ENCODE assay signal across 8 mouse cellular contexts in the genomic region with DNA sequence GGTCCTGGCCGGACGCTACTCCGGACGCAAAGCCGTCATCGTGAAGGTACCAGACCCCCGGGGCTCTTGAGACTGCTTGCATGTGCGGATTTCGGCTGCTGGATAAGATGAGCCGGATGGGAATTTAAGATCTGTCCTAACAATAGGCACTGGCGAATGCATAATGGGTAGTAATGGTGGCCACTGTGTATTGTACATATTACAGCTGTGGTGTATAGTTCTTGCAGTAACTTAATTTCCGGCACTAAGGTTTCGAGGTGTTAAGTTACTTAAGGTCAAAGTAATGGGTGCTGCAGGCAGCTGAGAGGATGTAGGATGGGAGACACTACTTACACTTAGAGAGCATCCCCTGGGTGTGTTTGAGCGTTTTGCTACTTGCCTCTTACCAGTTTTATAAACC. TPM values are rescaled to one million over a fixed set of nuclear protein-coding genes. Genes with fewer than 3 reads are reported as not detected.
DNase-seq lines count a peak whose midpoint lies in the region; ATAC-seq and TF ChIP-seq lines count a peak whose summit lies in the region.

No protein-coding gene starts in this region.

- H3K4me3 ChIP-seq in heart, embryonic 14.5 days (ENCODE audit: control insufficient read depth in 1 of 2, insufficient read depth in 1 of 2, low read depth in 1 of 2, low read length in 2 of 2) = peak overlapping the region; percentile 73 to 90
- peak overlapping the region; percentile 99 for H3K4me3 ChIP-seq in E14TG2a.4 (replicated peaks; ENCODE audit: low read length)
- H3K4me3 ChIP-seq in forebrain, embryonic 16.5 days (replicated peaks; ENCODE audit: low read length) = peak overlapping the region; percentile 88

- no peak for DNase-seq in heart, postnatal 10 days
- DNase-seq in cerebellum, adult 9-11 months = no peak
- DNase-seq in urinary bladder, postnatal 25 days (ENCODE audit: low spot score) = no peak

- no peaks in the 10 kb centered on the region for H3K27me3 ChIP-seq in heart, embryonic 14.5 days (ENCODE audit: control insufficient read depth, insufficient read depth, low read length)
- no peaks in the 10 kb centered on the region for H3K27me3 ChIP-seq in E14TG2a.4 (ENCODE audit: insufficient read depth, low read length)
- no peaks in the 10 kb centered on the region for H3K27me3 ChIP-seq in forebrain, embryonic 16.5 days (replicated peaks; ENCODE audit: control insufficient read depth, insufficient read depth, low read length)

- no peak for ATAC-seq in heart, embryonic 14.5 days (ENCODE audit: insufficient number of reproducible peaks, insufficient read depth, low FRiP score, low read depth)
- no peak for ATAC-seq in forebrain, embryonic 16.5 days
- ATAC-seq in megakaryocyte-erythroid progenitor cell, adult 5-6 weeks (replicated peaks; ENCODE audit: low FRiP score, low TSS enrichment, poor library complexity, severe bottlenecking) = 0 out of 2 replicates have a peak, but pooled peaks have one; percentile 1
- no peak for ATAC-seq in frontal cortex, adult (ENCODE audit: low TSS enrichment)

- 0% methylated on average over 14 of the region's 14 CpGs for WGBS in heart, embryonic 14.5 days
- under 1% methylated on average over 14 of the region's 14 CpGs for WGBS in forebrain, embryonic 16.5 days

- intact Hi-C loops in heart, postnatal 10 days (cut with DNase I) = no loop called here

- peaks cover 2 to 10% of the 10 kb centered on the region in 2 experiments; a peak in 2 of 4 replicates for H3K4me1 ChIP-seq in heart, embryonic 14.5 days (ENCODE audit: control insufficient read depth in 2 of 2, insufficient read depth in 2 of 2, low read length in 2 of 2)
- peaks cover 32% of the 10 kb centered on the region for H3K4me1 ChIP-seq in E14TG2a.4 (replicated peaks; ENCODE audit: low read depth, low read length)
- peaks cover 12% of the 10 kb centered on the region for H3K4me1 ChIP-seq in forebrain, embryonic 16.5 days (replicated peaks; ENCODE audit: control insufficient read depth, insufficient read depth, low read length)

- no peaks in the 10 kb centered on the region for H3K9me3 ChIP-seq in heart, embryonic 14.5 days (ENCODE audit: control insufficient read depth, low read length)
- H3K9me3 ChIP-seq in E14TG2a.4 (ENCODE audit: low read length) = no peaks in the 10 kb centered on the region
- H3K9me3 ChIP-seq in forebrain, embryonic 16.5 days (ENCODE audit: control insufficient read depth, low read length) = no peaks in the 10 kb centered on the region

- peak overlapping the region; percentile 96 for H3K4me2 ChIP-seq in heart, embryonic 14.5 days (ENCODE audit: low read length)
- H3K4me2 ChIP-seq in forebrain, embryonic 16.5 days (ENCODE audit: low read length) = peak overlapping the region; percentile 98

- H3K9ac ChIP-seq in heart, embryonic 14.5 days (ENCODE audit: low read length) = peak overlapping the region; percentile 96
- H3K9ac ChIP-seq in forebrain, embryonic 16.5 days (replicated peaks; ENCODE audit: low read depth, low read length) = peak overlapping the region; percentile 92

- TF ChIP-seq CTCF in E14TG2a.4 (conservative IDR thresholded peaks at IDR 0.05; ENCODE audit: low read length) = no peak

- H3K27ac ChIP-seq in heart, embryonic 14.5 days (replicated peaks in 1 of 2; ENCODE audit: control insufficient read depth in 1 of 2, insufficient read depth in 1 of 2, low read depth in 2 of 2, low read length in 2 of 2) = peak overlapping the region; percentile 81 to 86
- peak overlapping the region; percentile 79 for H3K27ac ChIP-seq in forebrain, embryonic 16.5 days (ENCODE audit: low read length)

- H3K36me3 ChIP-seq in heart, embryonic 14.5 days (ENCODE audit: control insufficient read depth, insufficient read depth, low read length) = peaks cover 32% of the 10 kb centered on the region
- peaks cover 37% of the 10 kb centered on the region for H3K36me3 ChIP-seq in E14TG2a.4 (ENCODE audit: insufficient read depth, low read length)
- peaks cover 10% of the 10 kb centered on the region; the same call in 1 of the 2 replicates for H3K36me3 ChIP-seq in forebrain, embryonic 16.5 days (ENCODE audit: control insufficient read depth, insufficient read depth)

RNA-seq across cellular contexts. Expression of gene Rpl27, which starts 0.7 kb away (rescaled TPM):
- 245 and 260 TPM in 2 replicates for polyA plus RNA-seq in heart, embryonic 14.5 days (2014; fragmentation: Nextera tagmentation; extraction: Ambion mirVana)
- total RNA-seq in heart, postnatal 10 days (2021) = 10 to 100 TPM; 63.3 to 68.3 TPM
- 219 and 239 TPM in 2 replicates for polyA plus RNA-seq in forebrain, embryonic 16.5 days (2015; fragmentation: Nextera tagmentation; extraction: Ambion mirVana)
- total RNA-seq in megakaryocyte-erythroid progenitor cell, adult 5-6 weeks (2014; fragmentation: Nextera tagmentation) = 1,243 and 1,644 TPM in 2 replicates
- total RNA-seq in megakaryocyte-erythroid progenitor cell, adult 5-6 weeks (2017) = 3,990 and 4,375 TPM in 2 replicates

RNA-seq across cellular contexts. Expression of gene Ifi35, which starts 5.4 kb away (rescaled TPM):
- 17.1 and 17.3 TPM in 2 replicates for polyA plus RNA-seq in heart, embryonic 14.5 days (2014; fragmentation: Nextera tagmentation; extraction: Ambion mirVana)
- 10 to 100 TPM; 12.9 to 13.7 TPM for total RNA-seq in heart, postnatal 10 days (2021)
- polyA plus RNA-seq in forebrain, embryonic 16.5 days (2015; fragmentation: Nextera tagmentation; extraction: Ambion mirVana) = 2.2 and 2.5 TPM in 2 replicates
- total RNA-seq in megakaryocyte-erythroid progenitor cell, adult 5-6 weeks (2014; fragmentation: Nextera tagmentation) = 35.5 and 44.1 TPM in 2 replicates
- 31.7 and 33.5 TPM in 2 replicates for total RNA-seq in megakaryocyte-erythroid progenitor cell, adult 5-6 weeks (2017)

RNA-seq across cellular contexts. Expression of gene Ptges3l, which starts 17.6 kb away (rescaled TPM):
- 81.7 and 96.0 TPM in 2 replicates for polyA plus RNA-seq in heart, embryonic 14.5 days (2014; fragmentation: Nextera tagmentation; extraction: Ambion mirVana)
- total RNA-seq in heart, postnatal 10 days (2021) = 10 to 100 TPM; 37.4 to 39.7 TPM
- polyA plus RNA-seq in forebrain, embryonic 16.5 days (2015; fragmentation: Nextera tagmentation; extraction: Ambion mirVana) = 2.0 TPM in 2 replicates
- total RNA-seq in megakaryocyte-erythroid progenitor cell, adult 5-6 weeks (2014; fragmentation: Nextera tagmentation) = not detected in 2 replicates
- not detected in 2 replicates for total RNA-seq in megakaryocyte-erythroid progenitor cell, adult 5-6 weeks (2017)

RNA-seq across cellular contexts. Expression of gene Rundc1, which starts 17.9 kb away (rescaled TPM):
- polyA plus RNA-seq in heart, embryonic 14.5 days (2014; fragmentation: Nextera tagmentation; extraction: Ambion mirVana) = 10.1 and 10.7 TPM in 2 replicates
- 10 to 100 TPM; 11.1 to 12.4 TPM for total RNA-seq in heart, postnatal 10 days (2021)
- 32.5 TPM in 2 replicates for polyA plus RNA-seq in forebrain, embryonic 16.5 days (2015; fragmentation: Nextera tagmentation; extraction: Ambion mirVana)
- total RNA-seq in megakaryocyte-erythroid progenitor cell, adult 5-6 weeks (2014; fragmentation: Nextera tagmentation) = 5.1 and 6.5 TPM in 2 replicates
- total RNA-seq in megakaryocyte-erythroid progenitor cell, adult 5-6 weeks (2017) = 1.5 and 6.2 TPM in 2 replicates

RNA-seq across cellular contexts. Expression of gene Gm27029, which starts 18.2 kb away (rescaled TPM):
- 10.2 and 17.4 TPM in 2 replicates for polyA plus RNA-seq in heart, embryonic 14.5 days (2014; fragmentation: Nextera tagmentation; extraction: Ambion mirVana)
- 1 to 10 TPM; 4.3 to 6.1 TPM for total RNA-seq in heart, postnatal 10 days (2021)
- polyA plus RNA-seq in forebrain, embryonic 16.5 days (2015; fragmentation: Nextera tagmentation; extraction: Ambion mirVana) = 5.7 and 7.7 TPM in 2 replicates
- 4.9 and 7.1 TPM in 2 replicates for total RNA-seq in megakaryocyte-erythroid progenitor cell, adult 5-6 weeks (2014; fragmentation: Nextera tagmentation)
- total RNA-seq in megakaryocyte-erythroid progenitor cell, adult 5-6 weeks (2017) = 0.61 TPM in 1 of 2 replicates, not detected in the other

Comparison
In these comparisons a context has a peak if more than half of its experiments do, and no peak if none do; other contexts are left out.
1. RNA of gene Rpl27, which starts 0.7 kb away (total RNA-seq): 1,243 to 4,375 TPM in megakaryocyte-erythroid progenitor cell, adult 5-6 weeks; 63.3 to 68.3 TPM in heart, postnatal 10 days; every median in the first group is over 10 times any median in the second.
2. RNA of gene Ptges3l, which starts 17.6 kb away (total RNA-seq): 37.4 to 39.7 TPM in heart, postnatal 10 days; not detected in megakaryocyte-erythroid progenitor cell, adult 5-6 weeks; every median in the first group is over 10 times any median in the second.
3. Peak in every context shown above with its lines, with median percentiles within 50 percentile points of each other: H3K4me3 ChIP-seq.